ENCODE assay signal across 27 mouse cellular contexts in the genomic region with DNA sequence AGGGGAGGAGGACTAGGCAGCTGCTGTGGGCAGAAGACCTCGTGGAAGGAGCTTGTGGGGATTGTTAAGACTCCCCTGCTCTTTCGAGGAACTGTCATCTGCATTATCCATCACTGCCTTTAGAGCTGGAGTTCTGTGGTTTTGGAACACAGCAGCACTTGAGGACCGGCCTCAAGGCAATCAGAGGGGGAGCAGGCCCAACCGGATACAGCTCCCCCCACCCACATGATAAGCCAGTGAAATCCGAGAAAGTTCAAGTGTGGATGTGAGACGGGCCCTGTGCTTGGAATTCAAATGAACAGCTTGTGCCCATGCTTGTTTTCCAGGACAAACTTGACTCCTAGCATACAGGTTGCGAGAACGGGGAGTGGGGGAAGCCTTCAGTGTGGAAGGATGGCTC. TPM values are rescaled to one million over a fixed set of nuclear protein-coding genes. Genes with fewer than 3 reads are reported as not detected.
DNase-seq lines count a peak whose midpoint lies in the region; ATAC-seq lines count a peak whose summit lies in the region.
"Had no signal": no experiment of that assay in that cellular context is flagged by ENCODE, and none has a peak within 500 bp of the region (broad histone marks: within the 10 kb centered on the region; RNA-seq: fewer than 3 reads in every experiment).

No protein-coding gene starts in this region.

- no peaks in the 10 kb centered on the region for H3K9me3 ChIP-seq in heart, embryonic 13.5 days
- H3K9me3 ChIP-seq in embryonic facial prominence, embryonic 13.5 days, result 0 out of 2 replicates have a peak, but pooled peaks cover 4% of the 10 kb centered on the region
- no peaks in the 10 kb centered on the region for H3K9me3 ChIP-seq in limb, embryonic 12.5 days
- H3K9me3 ChIP-seq: forebrain, embryonic 15.5 days; G1E; stomach, embryonic 15.5 days had no signal

- peaks cover 20% of the 10 kb centered on the region for H3K4me1 ChIP-seq in heart, embryonic 13.5 days
- H3K4me1 ChIP-seq in embryonic facial prominence, embryonic 13.5 days, result peaks cover 22% of the 10 kb centered on the region
- H3K4me1 ChIP-seq in limb, embryonic 12.5 days (replicated peaks), result peaks cover 19% of the 10 kb centered on the region
- H3K4me1 ChIP-seq: forebrain, embryonic 15.5 days had no signal

- no peak overlapping the region for H3K4me3 ChIP-seq in heart, embryonic 13.5 days
- H3K4me3 ChIP-seq in embryonic facial prominence, embryonic 13.5 days, result no peak overlapping the region
- H3K4me3 ChIP-seq in limb, embryonic 12.5 days (replicated peaks), result no peak overlapping the region
- H3K4me3 ChIP-seq: forebrain, embryonic 15.5 days; stomach, embryonic 15.5 days had no signal

- no peak for ATAC-seq in heart, embryonic 13.5 days (ENCODE audit: extremely low read depth, insufficient number of reproducible peaks, low FRiP score, low TSS enrichment)
- ATAC-seq in embryonic facial prominence, embryonic 13.5 days (ENCODE audit: insufficient number of reproducible peaks, insufficient read depth, low FRiP score, low TSS enrichment, low read depth), result no peak
- ATAC-seq in limb, embryonic 12.5 days (ENCODE audit: insufficient number of reproducible peaks, insufficient read depth, low FRiP score, low TSS enrichment, low read depth), result no peak
- ATAC-seq: forebrain, embryonic 15.5 days; hindbrain, postnatal 0 days; intestine, postnatal 0 days; liver, postnatal 0 days had no signal

- DNase-seq in heart, postnatal 14 days, result no peak
- DNase-seq in kidney, postnatal 14 days, result peak; percentile 23
- no peak for DNase-seq in kidney, adult 9 months
- no peak for DNase-seq in adrenal gland, postnatal 14 days
- DNase-seq: adrenal gland, adult 8-10 months; B cell, adult 2 months; cerebellum, adult 18-20 months; cerebellum, postnatal 25 days; kidney, postnatal 36 days; layer of hippocampus, adult 9-11 months; left cerebral cortex, postnatal 4 days; liver, postnatal 0 days; lung, postnatal 14 days; right cerebral cortex, adult 18-20 months; right cerebral cortex, postnatal 4 days; thymus, adult 18-20 months; thymus, postnatal 36 days had no signal

- no peak overlapping the region for H3K4me2 ChIP-seq in heart, embryonic 13.5 days
- H3K4me2 ChIP-seq in embryonic facial prominence, embryonic 13.5 days, result no peak overlapping the region
- H3K4me2 ChIP-seq in limb, embryonic 12.5 days, result no peak overlapping the region
- H3K4me2 ChIP-seq: forebrain, embryonic 15.5 days; liver, embryonic 11.5 days; midbrain, embryonic 11.5 days; stomach, embryonic 15.5 days had no signal

- intact Hi-C loops in heart, postnatal 14 days (cut with DNase I), result no loop called here

- peaks cover 4% of the 10 kb centered on the region; the same call in 1 of the 2 replicates for H3K27me3 ChIP-seq in heart, embryonic 13.5 days (replicated peaks)
- no peaks in the 10 kb centered on the region for H3K27me3 ChIP-seq in embryonic facial prominence, embryonic 13.5 days
- H3K27me3 ChIP-seq in limb, embryonic 12.5 days, result no peaks in the 10 kb centered on the region
- H3K27me3 ChIP-seq: forebrain, embryonic 15.5 days; stomach, embryonic 15.5 days had no signal

- no peak overlapping the region for H3K27ac ChIP-seq in heart, embryonic 13.5 days (replicated peaks)
- H3K27ac ChIP-seq in embryonic facial prominence, embryonic 13.5 days, result peak overlapping the region; percentile 62
- H3K27ac ChIP-seq in limb, embryonic 12.5 days, result no peak overlapping the region
- H3K27ac ChIP-seq: forebrain, embryonic 15.5 days; hindbrain, postnatal 0 days; stomach, embryonic 15.5 days had no signal

- 22% methylated on average over 8 of the region's 8 CpGs for WGBS in heart, embryonic 13.5 days
- whole genome bisulfite sequencing in embryonic facial prominence, embryonic 13.5 days, result 15% methylated on average over 8 of the region's 8 CpGs
- WGBS in limb, embryonic 12.5 days, result 29% methylated on average over 8 of the region's 8 CpGs

- H3K36me3 ChIP-seq in heart, embryonic 13.5 days, result no peaks in the 10 kb centered on the region
- no peaks in the 10 kb centered on the region for H3K36me3 ChIP-seq in embryonic facial prominence, embryonic 13.5 days
- H3K36me3 ChIP-seq in limb, embryonic 12.5 days, result no peaks in the 10 kb centered on the region
- H3K36me3 ChIP-seq: forebrain, embryonic 15.5 days; G1E; stomach, embryonic 15.5 days had no signal

- peak overlapping the region; percentile 33; the same call in 1 of the 2 replicates for H3K9ac ChIP-seq in heart, embryonic 13.5 days
- H3K9ac ChIP-seq in embryonic facial prominence, embryonic 13.5 days, result peak overlapping the region; percentile 49; the same call in 1 of the 2 replicates
- 0 out of 2 replicates have a peak overlapping the region, but pooled peaks have one; percentile 18 for H3K9ac ChIP-seq in limb, embryonic 12.5 days (replicated peaks)
- H3K9ac ChIP-seq: forebrain, embryonic 15.5 days; liver, postnatal 0 days; stomach, embryonic 15.5 days had no signal

RNA-seq across cellular contexts. Expression of gene Ptprf, which starts 24.1 kb away (rescaled TPM):
- 24.0 and 26.9 TPM in 2 replicates for polyA plus RNA-seq in heart, embryonic 13.5 days (2015; fragmentation: Nextera tagmentation; extraction: Ambion mirVana)
- 10 to 100 TPM; 13.0 to 16.4 TPM for total RNA-seq in heart, postnatal 14 days (2021)
- polyA plus RNA-seq in embryonic facial prominence, embryonic 13.5 days (2015; fragmentation: Nextera tagmentation; extraction: Ambion mirVana), result 79.8 and 88.8 TPM in 2 replicates
- polyA plus RNA-seq in limb, embryonic 12.5 days (2016; fragmentation: Nextera tagmentation; extraction: Ambion mirVana), result 69.6 and 72.2 TPM in 2 replicates
- total RNA-seq in adrenal gland, postnatal 14 days (2021), result 63.5 and 64.3 TPM in 2 replicates
- polyA plus RNA-seq: G1E had no signal
